Mouse (Mus musculus) gastrocnemius, postnatal 10 days (tissue): ENCODE measurements around the gene Babam2. TPM values are rescaled to one million over a fixed set of nuclear protein-coding genes. Genes with fewer than 3 reads are reported as not detected.
A peak's percentile ranks its signal among the peaks of the same experiment; 100 is the strongest.

Experiments
- DNase-seq: peaks from one replicate; pipeline ENCODE4 v3.0.0; 2021; ENCODE audit warnings: mixed read lengths
- total RNA-seq, 2 experiments: library from RNA; stranded (reverse); gene quantifications; 2 replicates each; pipeline ENCODE4 v1.2.3; 2021

Gene Babam2
- total RNA-seq, 2 experiments from 2014 or later, result 45.3 to 45.8 TPM

- DNase-seq, result no peak
Observed at GRCm38 (mm10) chr5:32080490-32081219, 383.2 kb downstream of the Babam2 start.

- peak; percentile 63 for DNase-seq
Observed at GRCm38 (mm10) chr5:32084401-32084804, 386.9 kb downstream of the Babam2 start.

DNA sequence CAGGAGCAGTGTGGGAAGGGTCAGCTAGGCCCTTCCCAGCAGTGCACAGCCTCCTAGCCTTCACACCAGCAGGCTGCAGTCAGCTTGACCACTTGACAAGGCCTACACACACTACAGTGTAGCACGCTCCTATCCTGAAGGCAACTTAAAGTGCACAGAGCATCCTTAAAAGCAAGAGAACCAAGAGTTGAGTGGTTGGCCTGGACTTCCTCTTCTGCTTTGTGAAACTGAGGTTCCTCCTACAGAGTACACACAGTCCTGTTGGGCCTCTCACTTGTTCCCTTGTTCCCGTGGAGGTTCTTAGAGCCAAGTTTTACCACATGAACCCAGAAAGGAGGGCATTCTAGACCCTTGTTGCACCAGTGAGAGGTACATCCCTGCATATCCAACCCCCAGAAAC lies 388.1 kb downstream of the Babam2 start:
- DNase-seq, result no peak

- no peak for DNase-seq
Observed at GRCm38 (mm10) chr5:32085971-32086370, 388.5 kb downstream of the Babam2 start.

DNA sequence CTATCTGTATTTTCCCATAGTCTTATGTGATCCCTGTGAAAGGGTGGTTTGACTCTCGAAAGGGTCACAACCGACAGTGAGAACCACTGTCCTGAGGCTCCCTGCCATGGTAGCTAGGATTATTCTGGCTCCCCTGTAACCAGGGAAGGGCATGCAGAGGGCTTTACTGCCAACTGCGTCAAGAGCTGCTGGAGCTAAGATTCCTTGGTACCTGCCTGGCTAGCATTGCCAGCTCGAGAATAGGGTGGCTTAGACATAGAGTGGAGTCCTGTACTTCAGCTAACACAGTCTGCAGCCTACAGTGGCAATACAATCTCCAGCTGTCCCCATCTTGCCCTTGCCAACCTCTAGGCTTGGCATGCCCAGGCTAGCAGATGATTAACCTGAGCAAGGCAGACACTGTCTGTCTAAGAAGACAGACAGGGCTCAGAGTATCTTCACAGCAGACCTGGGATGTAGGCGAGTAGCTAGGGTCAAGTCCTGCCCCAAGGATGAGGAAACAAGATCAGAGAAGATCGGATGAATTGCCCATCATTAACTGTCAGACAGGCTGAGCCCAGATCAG lies 389.1 kb downstream of the Babam2 start:
- DNase-seq, result no peak

DNA sequence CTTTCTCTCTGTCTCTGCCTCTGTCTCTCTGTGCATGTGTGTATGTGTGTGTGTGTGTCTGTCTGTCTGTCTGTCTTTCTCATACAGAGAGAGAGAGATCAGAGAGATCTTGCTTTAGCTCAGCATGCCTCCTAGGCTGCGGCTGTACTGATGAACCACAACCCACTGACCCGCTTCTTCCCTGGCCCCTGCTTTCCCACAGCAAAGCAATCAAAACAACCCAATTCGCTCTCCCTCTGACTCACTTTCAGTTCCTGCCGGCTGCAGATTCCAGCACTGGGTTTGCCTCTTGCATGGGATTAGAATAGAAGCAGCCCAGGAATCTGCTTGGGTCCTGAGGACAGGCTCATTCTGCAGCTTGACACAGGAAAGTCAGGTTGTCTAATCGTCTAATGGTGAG lies 392.0 kb downstream of the Babam2 start:
- DNase-seq, result no peak

DNA sequence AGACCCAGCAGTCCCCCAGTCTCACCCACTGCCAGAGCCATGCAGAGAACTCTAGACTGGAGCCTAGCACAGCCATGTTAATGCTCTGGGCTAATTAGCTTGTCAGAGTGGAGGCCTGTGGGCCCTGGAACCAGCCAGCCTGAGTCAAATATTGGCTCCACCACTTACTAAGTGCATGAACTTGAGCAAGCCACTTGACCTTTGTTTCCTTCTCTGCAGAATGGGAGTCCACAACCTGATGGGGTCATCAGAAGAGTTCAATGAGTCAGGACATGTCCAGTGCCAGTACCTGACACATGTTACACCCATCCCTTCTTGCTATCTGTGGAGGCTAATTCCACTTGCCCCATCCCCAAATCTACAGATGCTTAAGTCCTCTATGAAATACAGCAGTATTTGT lies 394.8 kb downstream of the Babam2 start:
- no peak for DNase-seq

GRCm38 (mm10) chr5:32098691-32099090 lies 401.2 kb downstream of the Babam2 start:
- no peak for DNase-seq

DNA sequence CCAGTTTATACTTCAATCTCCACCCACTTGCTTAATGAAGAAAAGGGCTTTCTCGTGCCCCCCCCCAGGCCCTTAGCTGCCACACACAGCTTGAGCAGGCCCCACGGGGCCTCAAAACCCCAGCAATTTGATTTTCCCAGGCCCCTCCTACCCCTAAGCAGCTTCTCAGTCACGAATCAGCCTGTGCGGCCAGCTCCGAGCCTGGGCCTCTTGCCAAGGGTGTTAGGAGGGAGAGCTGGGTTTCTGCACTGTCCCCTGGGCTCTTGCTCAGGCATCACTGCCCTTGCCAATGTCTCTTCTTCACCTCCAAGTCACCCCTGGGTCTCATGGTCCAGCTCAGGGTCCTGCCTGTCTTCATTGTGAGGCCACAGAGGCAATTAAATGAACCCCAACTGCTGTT lies 405.0 kb downstream of the Babam2 start:
- peak; percentile 90 for DNase-seq

- DNase-seq, result peak; percentile 70
Observed at GRCm38 (mm10) chr5:32102971-32103431, 405.5 kb downstream of the Babam2 start.

DNA sequence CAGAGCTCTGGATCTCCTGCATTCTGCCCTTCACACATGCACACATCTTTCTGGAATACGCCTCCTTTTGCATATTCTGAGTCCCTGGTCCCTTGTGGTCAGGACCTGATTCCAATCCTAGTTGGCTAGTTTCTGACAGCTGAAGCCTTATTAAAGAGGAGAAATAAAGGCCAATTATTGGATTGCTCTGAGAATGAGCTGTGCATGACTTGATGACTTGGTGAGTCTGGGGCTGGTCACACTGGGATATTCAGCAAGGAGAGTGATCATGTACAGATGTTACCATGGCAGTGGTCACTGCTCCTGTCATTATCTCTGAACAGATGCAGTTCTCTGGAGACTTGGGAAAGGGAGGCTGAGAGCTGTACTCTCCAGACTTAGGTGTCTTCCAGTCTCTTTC lies 406.1 kb downstream of the Babam2 start:
- no peak for DNase-seq

DNA sequence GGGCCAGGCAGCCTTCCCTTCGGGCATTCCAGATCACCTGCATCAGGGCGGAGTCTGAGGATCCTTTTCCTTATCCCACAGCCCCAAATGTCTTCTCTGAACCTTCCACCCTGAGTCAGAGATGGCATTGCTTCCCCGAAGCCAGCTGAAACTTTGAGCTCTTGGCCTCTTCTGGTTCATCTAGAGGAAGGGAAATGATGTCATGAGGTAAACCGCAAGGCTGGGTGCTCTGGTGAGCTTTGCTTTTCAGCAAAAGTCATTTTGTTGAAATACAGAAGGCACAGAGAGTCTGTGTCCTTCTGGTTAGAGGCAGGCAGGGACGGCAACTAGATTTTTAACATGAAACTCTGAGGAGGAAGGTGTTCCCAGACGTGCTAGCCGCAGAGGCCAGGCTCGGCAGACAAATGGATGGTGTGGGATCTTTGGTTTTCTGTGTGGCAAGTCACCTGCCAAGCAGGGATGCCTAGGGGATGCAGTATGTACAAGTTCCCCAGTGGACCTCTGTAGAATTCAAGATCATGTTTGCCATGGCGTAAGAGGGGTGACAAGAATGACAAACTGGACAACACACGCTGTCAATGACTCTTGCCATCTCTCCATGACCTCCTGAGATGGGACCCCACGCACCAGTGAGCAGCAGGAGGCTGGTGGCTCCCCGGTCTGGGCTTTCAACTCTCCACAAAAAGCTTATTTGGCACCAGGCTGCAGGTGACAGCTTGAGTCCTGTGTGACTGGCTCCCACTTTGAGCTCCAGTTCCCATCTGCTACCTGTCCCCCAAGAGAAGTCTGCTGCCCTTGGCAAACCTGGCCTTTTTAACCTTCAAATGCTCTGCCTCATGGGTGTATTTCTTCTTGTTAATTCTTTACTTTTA lies 406.9 kb downstream of the Babam2 start:
- DNase-seq, result no peak

DNA sequence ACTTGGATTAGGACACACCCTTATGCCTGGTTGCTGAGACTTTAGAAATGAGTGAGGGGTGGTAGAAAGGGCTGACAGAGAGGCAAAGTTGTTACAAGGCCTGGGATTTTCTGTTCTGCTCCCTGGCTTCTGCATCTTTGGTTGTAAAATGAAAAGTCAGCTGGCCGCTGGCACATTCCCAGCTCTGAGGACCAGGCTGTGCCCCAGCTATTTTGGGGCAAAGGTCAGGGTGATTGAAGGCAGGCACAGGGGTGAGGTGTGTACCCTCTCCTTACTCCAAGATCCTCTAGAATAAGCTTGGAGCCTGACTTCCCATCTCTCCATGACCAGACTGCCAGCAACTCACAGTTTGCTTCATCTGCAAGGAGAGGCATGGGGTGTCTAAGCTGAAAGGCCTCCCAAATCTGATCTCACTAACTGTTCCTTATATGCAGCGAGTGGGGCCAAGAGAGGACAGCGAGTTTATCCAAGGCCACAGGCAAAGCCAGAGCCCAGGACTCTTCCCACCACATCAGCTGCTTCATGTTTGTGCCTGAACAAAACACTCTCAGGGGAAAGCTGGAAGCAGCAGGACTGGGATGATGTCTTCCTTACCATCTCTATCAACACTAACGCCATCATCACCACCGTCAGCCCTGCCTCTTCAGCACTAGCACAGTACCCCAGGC lies 409.1 kb downstream of the Babam2 start:
- DNase-seq, result peak; percentile 40

DNA sequence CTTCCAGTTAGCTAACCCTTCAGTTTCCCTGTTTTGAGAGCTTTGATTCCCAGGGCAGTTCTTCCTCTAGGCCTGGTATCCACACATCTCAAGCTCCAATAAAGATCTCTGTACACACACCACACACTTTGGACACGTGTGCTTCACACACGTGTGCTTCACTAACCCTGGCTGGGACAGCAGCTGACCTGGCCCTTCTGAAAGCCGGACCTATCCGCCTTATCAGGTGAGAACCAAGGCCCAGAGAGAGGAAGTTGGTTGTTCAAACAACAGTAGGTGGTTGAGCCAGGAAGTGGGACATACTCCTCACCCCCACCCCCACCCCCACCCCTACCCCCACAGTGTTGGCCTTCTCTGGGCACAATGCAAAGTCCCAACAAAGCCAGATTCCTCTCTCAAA lies 413.2 kb downstream of the Babam2 start:
- DNase-seq, result no peak

DNA sequence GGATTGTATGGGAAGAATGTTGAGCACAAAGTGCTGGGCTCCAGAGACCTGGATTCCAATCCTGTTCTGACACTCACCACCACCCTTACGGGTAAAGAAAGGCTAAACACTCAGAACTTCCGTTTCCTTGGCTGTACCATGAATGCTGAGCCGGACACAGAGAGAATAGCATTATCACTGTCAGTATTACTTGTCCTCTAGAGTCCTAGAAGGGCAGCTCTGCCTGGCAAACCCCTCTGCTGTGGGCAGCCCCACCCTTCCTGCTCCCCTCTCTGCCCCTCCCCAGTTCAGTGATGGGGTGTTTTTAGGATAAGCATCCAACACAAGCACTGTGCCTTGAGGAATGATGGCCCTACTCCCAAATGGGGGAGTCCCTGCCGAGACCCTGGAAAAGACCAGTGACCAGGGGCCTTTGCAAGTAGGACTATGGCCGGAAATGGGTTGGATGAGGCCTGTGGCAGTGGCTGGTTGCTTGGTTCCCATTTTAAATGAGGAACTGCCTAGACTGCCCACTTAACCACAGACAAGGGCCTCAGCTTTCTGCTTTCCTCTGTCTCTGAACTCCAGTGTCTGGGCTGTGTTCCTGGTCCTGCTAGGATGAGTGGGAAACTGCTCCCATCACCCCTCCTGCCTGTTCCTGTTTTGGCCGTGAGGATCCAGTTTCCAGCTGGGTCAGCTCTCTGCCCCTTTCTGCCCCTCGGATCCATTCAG lies 414.9 kb downstream of the Babam2 start:
- no peak for DNase-seq

DNA sequence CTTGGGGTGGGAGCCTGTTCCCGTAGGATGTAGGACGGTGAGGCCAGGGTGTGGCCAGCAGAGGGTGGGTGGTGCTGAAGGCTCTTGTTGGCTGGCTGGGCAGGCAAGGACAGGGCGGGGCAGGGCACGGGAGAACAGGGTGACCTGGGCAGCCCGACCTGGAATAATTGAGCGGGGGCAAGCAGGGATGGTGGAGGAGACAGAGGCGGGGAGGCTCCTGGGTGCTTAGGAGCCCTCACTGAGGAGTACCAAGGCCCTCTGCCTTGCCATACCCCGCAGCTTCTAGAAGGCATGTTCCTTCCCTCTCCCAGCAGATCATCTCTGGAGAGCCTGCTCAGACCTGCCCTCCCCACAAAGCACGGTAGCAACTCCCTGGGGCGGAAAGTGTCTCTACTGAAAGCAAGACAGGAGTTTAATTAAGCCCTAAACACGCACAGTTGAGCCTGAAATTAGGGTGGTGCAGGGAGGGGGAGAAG lies 423.5 kb downstream of the Babam2 start:
- DNase-seq, result no peak

- DNase-seq, result no peak
Observed at GRCm38 (mm10) chr5:32121936-32122335, 424.5 kb downstream of the Babam2 start.

GRCm38 (mm10) chr5:32122363-32122762 lies 424.9 kb downstream of the Babam2 start:
- DNase-seq, result no peak

DNA sequence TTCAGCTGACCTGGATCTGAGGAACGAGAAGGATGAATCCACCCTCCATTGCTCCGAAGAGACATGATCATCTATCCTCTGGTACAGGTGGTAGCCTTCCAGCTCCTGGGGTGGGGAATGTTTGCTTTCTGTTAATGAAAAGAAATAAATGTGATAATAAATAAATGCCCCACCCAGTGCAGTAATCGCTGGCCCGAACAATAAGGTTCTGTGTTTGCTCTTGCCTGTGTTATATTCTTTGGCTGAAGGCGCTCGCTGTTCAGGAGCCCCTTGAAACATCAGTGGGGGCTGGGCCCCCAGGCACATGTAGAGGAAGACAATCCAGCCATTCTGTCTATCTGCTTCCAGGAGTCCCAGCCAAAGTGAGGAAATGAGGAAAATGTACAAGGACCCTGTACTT lies 427.5 kb downstream of the Babam2 start:
- no peak for DNase-seq

- DNase-seq, result no peak
Observed at GRCm38 (mm10) chr5:32127226-32127625, 429.7 kb downstream of the Babam2 start.

- DNase-seq, result no peak
Observed at GRCm38 (mm10) chr5:32127927-32128326, 430.4 kb downstream of the Babam2 start.
